Mouse (Mus musculus) erythroblast, embryonic 14.5 days (primary cell): ENCODE data around the gene Dab2ip.

ENCODE experiments used
- GATA1 ChIP-seq: IDR thresholded peaks from 2 replicates; pipeline ENCODE4 v1.6.1; 2012; ENCODE audit warnings: low read length, inconsistent platforms, mixed read lengths
- TAL1 ChIP-seq: IDR thresholded peaks from 3 replicates; pipeline ENCODE4 v1.6.1; 2012; ENCODE audit warnings: low read length, inconsistent platforms, mixed read lengths

DNA sequence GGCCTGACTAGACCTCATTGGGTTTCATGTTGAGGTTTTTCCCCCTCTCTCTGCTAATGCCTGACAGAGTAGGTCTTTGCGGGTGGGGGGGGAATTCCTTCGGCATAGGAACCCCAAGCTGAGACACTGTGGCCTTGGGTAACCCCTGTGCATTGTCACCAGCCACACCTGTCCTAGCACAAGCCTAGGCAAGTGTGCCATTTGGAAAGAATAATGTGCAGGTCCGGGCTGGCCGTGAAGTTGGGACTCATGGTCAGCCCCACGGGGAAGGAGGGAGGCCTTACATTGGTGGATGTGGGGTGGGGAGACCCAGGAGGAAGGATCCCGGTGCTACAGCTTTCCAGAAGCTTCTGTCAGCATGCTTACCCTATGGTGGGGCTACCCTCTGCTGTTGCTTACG lies 50.8 kb downstream of the Dab2ip start:
- TF ChIP-seq TAL1 (no peak), GATA1 (no peak)
